Mouse (Mus musculus): Measurements from ENCODE around the gene Gal3st4. TPM values are rescaled to one million over a fixed set of nuclear protein-coding genes. Genes with fewer than 3 reads are reported as not detected.

Gene Gal3st4
- polyA plus RNA-seq (2012; ENCODE audit: insufficient read depth, insufficient read length, low replicate concordance, missing spikeins) = not detected in 2 replicates

DNA sequence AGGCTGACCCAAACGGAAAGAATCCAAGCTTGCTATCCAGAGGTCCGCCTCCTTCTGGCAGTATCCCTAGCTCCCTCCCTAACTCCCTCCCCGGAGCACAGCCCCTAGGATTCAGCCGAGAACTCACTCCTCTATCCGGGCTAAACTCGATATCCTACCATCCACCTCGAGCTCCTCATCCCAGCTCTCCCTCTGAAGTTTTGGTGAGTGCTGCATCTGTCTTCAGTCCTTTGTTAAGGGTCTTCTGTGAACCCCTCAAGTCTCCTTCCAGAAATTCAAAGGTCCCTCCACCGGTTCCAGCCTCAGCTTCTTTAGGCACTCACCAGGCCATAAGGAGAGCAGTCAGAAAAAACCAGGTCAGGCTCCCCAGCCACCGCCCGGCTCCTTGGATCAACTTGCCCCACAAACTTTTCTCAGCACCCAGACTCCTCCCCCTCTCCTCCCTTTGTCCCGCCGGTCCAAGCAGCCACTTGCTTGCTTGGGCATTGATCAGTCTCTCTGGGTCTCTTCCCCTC, at the start of gene Gal3st4:
Gal3st4 (minus strand) TSS at position 432 of the 515 bp plus-strand sequence.
- 7% methylated on average over 12 of the region's 12 CpGs for WGBS
- TF ChIP-seq POLR2A (IDR thresholded peaks at IDR 0.05; ENCODE audit: insufficient read depth, low read depth, low read length) (no peak), CTCF (IDR thresholded peaks at IDR 0.05; ENCODE audit: insufficient read depth, low read depth, low read length) (no peak)
- no peak within 1 kb of the TSS; the same call in 1 of the 2 replicates for H3K27ac ChIP-seq (ENCODE audit: insufficient read depth, low read depth, low read length)
- 0 out of 2 replicates have a peak within 1 kb of the TSS, but pooled peaks have one; percentile 12 for H3K4me3 ChIP-seq (ENCODE audit: insufficient read depth, low read depth, low read length)
- H3K4me1 ChIP-seq (ENCODE audit: control insufficient read depth, insufficient read depth, low read length) = peaks cover 9% of the 10 kb centered on the region

DNA sequence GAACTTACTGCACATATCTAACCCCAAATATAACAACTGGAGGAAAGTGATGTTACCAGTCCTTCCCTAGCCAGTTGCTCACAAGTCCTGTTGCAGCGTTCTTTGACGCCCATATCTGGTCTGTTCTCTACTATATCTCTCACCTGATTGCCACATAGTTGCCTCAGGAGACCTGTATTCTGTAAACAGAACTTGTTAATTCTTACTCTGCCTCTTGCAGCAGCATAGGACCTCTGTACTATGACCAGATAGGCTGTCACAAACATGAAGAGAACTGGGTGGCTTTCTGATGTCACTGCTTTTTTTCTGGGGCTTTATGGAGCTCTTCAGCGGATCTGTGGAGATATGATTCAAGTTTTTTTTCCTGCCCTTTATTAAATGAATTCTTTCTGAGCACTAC, 40.2 kb upstream of the Gal3st4 start:
- Histone ChIP-seq H3K4me1 (ENCODE audit: control insufficient read depth, insufficient read depth, low read length) (no peaks in the 10 kb centered on the region), H3K27ac (ENCODE audit: insufficient read depth, low read depth, low read length) (no peak overlapping the region), H3K4me3 (ENCODE audit: insufficient read depth, low read depth, low read length) (no peak overlapping the region)
- WGBS = 93% methylated on average over 3 of the region's 3 CpGs
- TF ChIP-seq CTCF (IDR thresholded peaks at IDR 0.05; ENCODE audit: insufficient read depth, low read depth, low read length) (no peak), POLR2A (IDR thresholded peaks at IDR 0.05; ENCODE audit: insufficient read depth, low read depth, low read length) (no peak)

DNA sequence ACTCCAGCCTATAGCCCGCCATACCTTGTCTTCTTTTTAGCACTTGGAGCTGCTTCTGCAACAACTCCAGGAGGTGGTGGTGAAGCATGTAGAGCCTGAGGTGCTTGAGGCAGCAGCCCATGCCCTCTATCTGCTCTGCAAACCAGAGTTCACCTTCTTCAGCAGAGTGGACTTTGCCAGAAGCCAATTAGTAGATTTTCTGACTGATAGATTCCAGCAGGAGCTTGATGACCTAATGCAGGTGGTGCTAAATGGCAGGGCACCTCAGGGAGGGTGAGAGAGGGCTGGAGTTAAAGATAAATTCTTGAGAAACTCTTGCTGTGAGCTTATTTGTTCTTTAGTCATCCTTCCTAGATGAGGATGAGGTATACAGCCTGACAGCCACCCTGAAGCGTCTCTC, 27.0 kb upstream of the Gal3st4 start:
- 95% methylated on average over 2 of the region's 2 CpGs for WGBS
- H3K27ac ChIP-seq (ENCODE audit: insufficient read depth, low read depth, low read length) = no peak overlapping the region
- no peak overlapping the region for H3K4me3 ChIP-seq (ENCODE audit: insufficient read depth, low read depth, low read length)
- TF ChIP-seq CTCF (IDR thresholded peaks at IDR 0.05; ENCODE audit: insufficient read depth, low read depth, low read length) (no peak), POLR2A (IDR thresholded peaks at IDR 0.05; ENCODE audit: insufficient read depth, low read depth, low read length) (no peak)
- H3K4me1 ChIP-seq (ENCODE audit: control insufficient read depth, insufficient read depth, low read length) = no peaks in the 10 kb centered on the region

- TF ChIP-seq CTCF (IDR thresholded peaks at IDR 0.05; ENCODE audit: insufficient read depth, low read depth, low read length) = no peak
- TF ChIP-seq POLR2A (IDR thresholded peaks at IDR 0.05; ENCODE audit: insufficient read depth, low read depth, low read length) = no peak
- Histone ChIP-seq H3K4me3 (ENCODE audit: insufficient read depth, low read depth, low read length) (no peak overlapping the region), H3K27ac (ENCODE audit: insufficient read depth, low read depth, low read length) (no peak overlapping the region), H3K4me1 (ENCODE audit: control insufficient read depth, insufficient read depth, low read length) (no peaks in the 10 kb centered on the region)
These were observed 21.5 kb upstream of the Gal3st4 start for GRCm38 (mm10) chr5:138294158-138294557.

DNA sequence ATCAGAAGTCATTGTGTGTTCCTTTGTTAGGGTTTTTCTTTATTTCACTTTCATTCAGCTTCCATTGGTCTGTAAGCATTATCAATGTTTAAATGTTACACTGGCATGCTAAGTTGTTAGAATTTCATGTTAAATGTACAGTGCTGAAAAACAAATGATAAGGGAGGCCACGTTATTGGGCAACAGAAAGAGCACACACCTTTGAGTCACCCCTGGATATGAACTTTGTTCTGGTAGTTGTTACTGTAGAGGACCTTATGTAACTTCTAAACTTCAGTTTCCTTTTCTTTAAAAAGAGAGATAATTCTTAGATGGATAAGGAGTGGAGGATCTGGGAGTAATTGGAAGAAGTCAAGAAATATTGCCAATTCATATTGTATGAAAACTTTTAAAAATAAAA, 19.0 kb upstream of the Gal3st4 start:
- no peak overlapping the region for H3K4me3 ChIP-seq (ENCODE audit: insufficient read depth, low read depth, low read length)
- H3K4me1 ChIP-seq (ENCODE audit: control insufficient read depth, insufficient read depth, low read length) = no peaks in the 10 kb centered on the region
- no peak for TF ChIP-seq POLR2A (IDR thresholded peaks at IDR 0.05; ENCODE audit: insufficient read depth, low read depth, low read length)
- TF ChIP-seq CTCF (IDR thresholded peaks at IDR 0.05; ENCODE audit: insufficient read depth, low read depth, low read length) = no peak
- H3K27ac ChIP-seq (ENCODE audit: insufficient read depth, low read depth, low read length) = no peak overlapping the region
- WGBS = 86% methylated on average over 1 of the region's 1 CpGs

DNA sequence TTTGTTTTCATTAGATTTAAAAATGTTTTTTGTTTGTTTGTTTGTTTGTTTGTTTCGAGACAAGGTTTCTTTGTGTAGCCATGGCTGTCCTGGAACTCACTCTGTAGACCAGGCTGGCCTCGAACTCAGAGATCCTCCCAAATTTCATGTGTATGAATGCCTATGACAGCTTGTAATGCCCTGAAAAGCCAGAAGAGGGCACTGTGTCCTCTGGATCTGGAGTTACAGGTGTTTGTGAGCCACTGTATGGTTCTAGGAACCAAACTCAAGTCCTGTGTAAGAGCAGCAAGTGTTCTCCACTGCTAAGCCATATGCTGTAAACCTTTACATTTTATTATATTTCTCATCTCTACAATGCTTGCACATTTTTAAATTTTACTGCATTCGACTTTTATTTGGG, 15.2 kb upstream of the Gal3st4 start:
- Histone ChIP-seq H3K27ac (ENCODE audit: insufficient read depth, low read depth, low read length) (no peak overlapping the region), H3K4me3 (ENCODE audit: insufficient read depth, low read depth, low read length) (no peak overlapping the region), H3K4me1 (ENCODE audit: control insufficient read depth, insufficient read depth, low read length) (no peaks in the 10 kb centered on the region)
- no peak for TF ChIP-seq CTCF (IDR thresholded peaks at IDR 0.05; ENCODE audit: insufficient read depth, low read depth, low read length)
- no peak for TF ChIP-seq POLR2A (IDR thresholded peaks at IDR 0.05; ENCODE audit: insufficient read depth, low read depth, low read length)
- WGBS = 79% methylated on average over 3 of the region's 3 CpGs

DNA sequence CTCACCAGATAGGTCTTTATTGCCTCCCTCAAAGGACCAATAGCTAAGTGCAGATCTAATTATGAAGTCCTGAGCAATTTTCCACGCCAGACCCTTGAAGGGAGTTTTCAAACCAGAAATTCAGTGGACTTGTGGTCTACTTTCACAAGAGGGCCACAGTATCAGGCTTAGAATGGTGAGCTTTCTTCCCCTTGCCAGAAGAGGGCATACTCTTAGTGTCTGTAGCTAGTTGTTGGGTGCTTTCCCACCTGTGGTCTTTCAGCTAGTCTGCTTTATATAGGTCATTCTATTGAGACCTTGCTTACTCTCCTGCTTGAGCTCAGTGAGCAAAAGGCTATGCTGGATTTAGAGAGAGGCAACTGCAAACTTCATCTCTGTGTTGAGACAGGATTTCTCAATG, 10.9 kb upstream of the Gal3st4 start:
- WGBS = 67% methylated on average over 1 of the region's 1 CpGs
- Histone ChIP-seq H3K4me3 (ENCODE audit: insufficient read depth, low read depth, low read length) (no peak overlapping the region), H3K4me1 (ENCODE audit: control insufficient read depth, insufficient read depth, low read length) (peaks cover 7% of the 10 kb centered on the region), H3K27ac (ENCODE audit: insufficient read depth, low read depth, low read length) (no peak overlapping the region)
- TF ChIP-seq POLR2A (IDR thresholded peaks at IDR 0.05; ENCODE audit: insufficient read depth, low read depth, low read length) (no peak), CTCF (IDR thresholded peaks at IDR 0.05; ENCODE audit: insufficient read depth, low read depth, low read length) (no peak)

GRCm38 (mm10) chr5:138281798-138282197, 9.2 kb upstream of the Gal3st4 start:
- Histone ChIP-seq H3K4me3 (ENCODE audit: insufficient read depth, low read depth, low read length) (no peak overlapping the region), H3K4me1 (ENCODE audit: control insufficient read depth, insufficient read depth, low read length) (peaks cover 7% of the 10 kb centered on the region), H3K27ac (ENCODE audit: insufficient read depth, low read depth, low read length) (no peak overlapping the region)
- 88% methylated on average over 2 of the region's 2 CpGs for WGBS
- TF ChIP-seq CTCF (IDR thresholded peaks at IDR 0.05; ENCODE audit: insufficient read depth, low read depth, low read length) = no peak
- no peak for TF ChIP-seq POLR2A (IDR thresholded peaks at IDR 0.05; ENCODE audit: insufficient read depth, low read depth, low read length)

- H3K4me1 ChIP-seq (ENCODE audit: control insufficient read depth, insufficient read depth, low read length) = peaks cover 8% of the 10 kb centered on the region
- 95% methylated on average over 15 of the region's 15 CpGs for WGBS
- H3K4me3 ChIP-seq (ENCODE audit: insufficient read depth, low read depth, low read length) = no peak overlapping the region
- no peak for TF ChIP-seq CTCF (IDR thresholded peaks at IDR 0.05; ENCODE audit: insufficient read depth, low read depth, low read length)
- no peak for TF ChIP-seq POLR2A (IDR thresholded peaks at IDR 0.05; ENCODE audit: insufficient read depth, low read depth, low read length)
- H3K27ac ChIP-seq (ENCODE audit: insufficient read depth, low read depth, low read length) = no peak overlapping the region
These were observed 8.2 kb upstream of the Gal3st4 start for GRCm38 (mm10) chr5:138280829-138281228.

DNA sequence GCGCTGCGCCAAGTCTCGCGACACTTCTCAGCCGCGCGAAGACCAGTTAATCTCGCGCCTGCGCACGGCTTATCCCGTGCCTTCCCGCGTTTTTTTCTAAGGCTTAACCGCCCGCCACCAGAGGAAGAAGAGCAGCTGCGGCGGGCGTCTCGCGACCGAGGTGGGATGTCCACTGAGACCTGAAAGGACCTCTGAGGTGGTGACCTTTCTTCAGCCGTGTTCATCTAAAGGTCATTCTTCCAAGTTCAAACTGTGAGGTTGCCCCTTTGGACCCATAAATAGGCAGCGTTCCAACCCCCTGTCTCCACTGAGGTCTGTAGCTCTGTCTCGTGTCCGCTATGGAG, 7.8 kb upstream of the Gal3st4 start:
- no peak overlapping the region for H3K27ac ChIP-seq (ENCODE audit: insufficient read depth, low read depth, low read length)
- no peak for TF ChIP-seq CTCF (IDR thresholded peaks at IDR 0.05; ENCODE audit: insufficient read depth, low read depth, low read length)
- TF ChIP-seq POLR2A (IDR thresholded peaks at IDR 0.05; ENCODE audit: insufficient read depth, low read depth, low read length) = no peak
- H3K4me1 ChIP-seq (ENCODE audit: control insufficient read depth, insufficient read depth, low read length) = peaks cover 12% of the 10 kb centered on the region
- peak overlapping the region; percentile 48 for H3K4me3 ChIP-seq (ENCODE audit: insufficient read depth, low read depth, low read length)
- WGBS = 27% methylated on average over 26 of the region's 26 CpGs
